Mouse (Mus musculus) G1E-ER4 (cell line): ENCODE data around the gene Olfr1392. TPM values are rescaled to one million over a fixed set of nuclear protein-coding genes. Genes with fewer than 3 reads are reported as not detected.

Source experiments
- GATA1 ChIP-seq: IDR thresholded peaks from one replicate; pipeline ENCODE4 v1.8.0; 2012; ENCODE audit warnings: low read length, inconsistent platforms
- polyA plus RNA-seq: library from polyadenylated mRNA; stranded (reverse); fragments of >175 nt; gene quantifications from 2 replicates; pipeline ENCODE4 v1.2.3, GENCODE M21; 2012

The Olfr1392 gene
- polyA plus RNA-seq, 1 experiment: not detected

- no peak for TF ChIP-seq GATA1
Observed at GRCm38 (mm10) chr11:49264622-49265021, 20.5 kb upstream of the Olfr1392 start.

GRCm38 (mm10) chr11:49265101-49265500 is 20.0 kb upstream of the Olfr1392 start:
- TF ChIP-seq GATA1: no peak

GRCm38 (mm10) chr11:49266671-49267070 is 18.4 kb upstream of the Olfr1392 start:
- no peak for TF ChIP-seq GATA1

GRCm38 (mm10) chr11:49267316-49267715 is 17.8 kb upstream of the Olfr1392 start:
- no peak for TF ChIP-seq GATA1

GRCm38 (mm10) chr11:49267970-49268579 is 17.0 kb upstream of the Olfr1392 start:
- TF ChIP-seq GATA1: no peak

GRCm38 (mm10) chr11:49269761-49270160 is 15.3 kb upstream of the Olfr1392 start:
- TF ChIP-seq GATA1: no peak

- no peak for TF ChIP-seq GATA1
Observed at GRCm38 (mm10) chr11:49270368-49270767, 14.7 kb upstream of the Olfr1392 start.

GRCm38 (mm10) chr11:49271334-49271733 is 13.7 kb upstream of the Olfr1392 start:
- no peak for TF ChIP-seq GATA1

GRCm38 (mm10) chr11:49273834-49274519 is 11.1 kb upstream of the Olfr1392 start:
- TF ChIP-seq GATA1: no peak

- TF ChIP-seq GATA1: no peak
Observed at GRCm38 (mm10) chr11:49278222-49278621, 6.9 kb upstream of the Olfr1392 start, which contains the start of gene Olfr1393. TSS of gene Olfr1393 (plus strand) at chr11:49278304.

- TF ChIP-seq GATA1: no peak
Observed at GRCm38 (mm10) chr11:49287251-49287650, 2.2 kb downstream of the Olfr1392 start.

- no peak for TF ChIP-seq GATA1
Observed at GRCm38 (mm10) chr11:49292777-49293176, 7.7 kb downstream of the Olfr1392 start.

- no peak for TF ChIP-seq GATA1
Observed at GRCm38 (mm10) chr11:49304441-49304840, 19.4 kb downstream of the Olfr1392 start, which contains the start of gene Olfr10. TSS of gene Olfr10 (plus strand) at chr11:49304741.

- TF ChIP-seq GATA1: no peak
Observed at GRCm38 (mm10) chr11:49322442-49322841, 37.4 kb downstream of the Olfr1392 start, which contains the start of gene Olfr1391. TSS of gene Olfr1391 (plus strand) at chr11:49322742.

- TF ChIP-seq GATA1: no peak
Observed at GRCm38 (mm10) chr11:49326726-49327125, 41.6 kb downstream of the Olfr1392 start.

- TF ChIP-seq GATA1: no peak
Observed at GRCm38 (mm10) chr11:49329686-49330085, 44.6 kb downstream of the Olfr1392 start.

- no peak for TF ChIP-seq GATA1
Observed at GRCm38 (mm10) chr11:49334888-49335287, 49.8 kb downstream of the Olfr1392 start, which contains the start of gene Olfr1390. TSS of gene Olfr1390 (plus strand) at chr11:49335188.
